Mouse (Mus musculus) neural tube, embryonic 13.5 days (tissue): ENCODE measurements around the gene Pptc7. TPM values are rescaled to one million over a fixed set of nuclear protein-coding genes. Genes with fewer than 3 reads are reported as not detected.
A peak's percentile ranks its signal among the peaks of the same experiment; 100 is the strongest.

ENCODE experiments used
- ATAC-seq: fragments of 200-750 bp; cut with Nextera tagmentation; 2 replicates; pipeline ENCODE4 v1.8.0; 2017; ENCODE audit warnings: low read depth, mild to moderate bottlenecking, moderate TSS enrichment, moderate library complexity
- H3K27ac ChIP-seq: fragments of 300-500 bp; sonication (generic); replicated peaks from 2 replicates; pipeline ENCODE4 v1.5.1; 2015; ENCODE audit warnings: moderate library complexity, mild to moderate bottlenecking, inconsistent platforms
- H3K27me3 ChIP-seq: fragments of 300-500 bp; sonication (generic); 2 replicates; pipeline ENCODE4 v1.6.1; 2015; ENCODE audit warnings: mild to moderate bottlenecking, inconsistent platforms
- H3K36me3 ChIP-seq: fragments of 300-500 bp; sonication (generic); 2 replicates; pipeline ENCODE4 v1.6.1; 2015; ENCODE audit warnings: mild to moderate bottlenecking, inconsistent platforms
- H3K4me1 ChIP-seq: fragments of 300-500 bp; sonication (generic); replicated peaks from 2 replicates; pipeline ENCODE4 v1.6.1; 2015; ENCODE audit warnings: inconsistent platforms
- H3K4me2 ChIP-seq: fragments of 300-500 bp; sonication (generic); 2 replicates; pipeline ENCODE4 v1.6.1; 2015; ENCODE audit warnings: inconsistent platforms, mild to moderate bottlenecking, moderate library complexity
- H3K4me3 ChIP-seq: fragments of 300-500 bp; sonication (generic); 2 replicates; pipeline ENCODE4 v1.5.1; 2015; ENCODE audit warnings: mild to moderate bottlenecking, inconsistent platforms
- H3K9ac ChIP-seq: fragments of 300-500 bp; sonication (generic); 2 replicates; pipeline ENCODE4 v1.6.1; 2015; ENCODE audit warnings: moderate library complexity, mild to moderate bottlenecking, inconsistent platforms
- H3K9me3 ChIP-seq: fragments of 300-500 bp; sonication (generic); 2 replicates; pipeline ENCODE4 v1.6.1; 2016; ENCODE audit warnings: inconsistent platforms
- WGBS: fragments of 180-500 bp; shearing (Covaris S2); methylation state at CpG from one replicate; pipeline ENCODE4 v1.1.7; 2015; 5-methylcytosine and 5-hydroxymethylcytosine counted together
- polyA plus RNA-seq: library from polyadenylated mRNA; unstranded; fragments of >200 nt; fragmentation: Nextera tagmentation; extraction: Ambion mirVana; gene quantifications from 2 replicates; pipeline ENCODE4 v1.2.1, GENCODE M21; 2015

Gene Pptc7
- 8.5 and 8.6 TPM in 2 replicates for polyA plus RNA-seq

- Histone ChIP-seq H3K4me1 (peaks cover 23% of the 10 kb centered on the region), H3K9me3 (no peaks in the 10 kb centered on the region), H3K27me3 (peaks cover 4% of the 10 kb centered on the region; the same call in 1 of the 2 replicates), H3K9ac (peak within 1 kb of the TSS; percentile 94), H3K27ac (peak within 1 kb of the TSS; percentile 90), H3K4me2 (peak within 1 kb of the TSS; percentile 98), H3K36me3 (peaks cover 16% of the 10 kb centered on the region), H3K4me3 (peak within 1 kb of the TSS; percentile 96)
- under 1% methylated on average over 92 of the region's 114 CpGs for WGBS
- peak; percentile 94 for ATAC-seq
These were observed at the start of gene Pptc7 for GRCm38 (mm10) chr5:122284183-122285028. Gene Pptc7, plus strand, starts transcription at chr5:122284365.

- no peaks in the 10 kb centered on the region for H3K36me3 ChIP-seq
- H3K4me1 ChIP-seq = peaks cover 12% of the 10 kb centered on the region
- no peak for ATAC-seq
- H3K27me3 ChIP-seq = no peaks in the 10 kb centered on the region
- H3K9ac ChIP-seq = no peak overlapping the region
- no peak overlapping the region; the same call in 1 of the 2 replicates for H3K27ac ChIP-seq
- H3K4me3 ChIP-seq = no peak overlapping the region
- H3K4me2 ChIP-seq = no peak overlapping the region
- 66% methylated on average over 9 of the region's 9 CpGs for WGBS
- no peaks in the 10 kb centered on the region for H3K9me3 ChIP-seq
These were observed 48.8 kb upstream of the Pptc7 start for GRCm38 (mm10) chr5:122235196-122235836.

GRCm38 (mm10) chr5:122237200-122237599, 47.0 kb upstream of the Pptc7 start:
- no peaks in the 10 kb centered on the region for H3K27me3 ChIP-seq
- 78% methylated on average over 5 of the region's 5 CpGs for WGBS
- peaks cover 15% of the 10 kb centered on the region for H3K36me3 ChIP-seq
- ATAC-seq = no peak
- H3K9me3 ChIP-seq = no peaks in the 10 kb centered on the region
- H3K27ac ChIP-seq = no peak overlapping the region
- H3K4me1 ChIP-seq = peaks cover 12% of the 10 kb centered on the region
- H3K4me2 ChIP-seq = no peak overlapping the region
- no peak overlapping the region for H3K9ac ChIP-seq
- H3K4me3 ChIP-seq = no peak overlapping the region

- no peaks in the 10 kb centered on the region for H3K27me3 ChIP-seq
- H3K27ac ChIP-seq = no peak overlapping the region
- no peak overlapping the region for H3K4me2 ChIP-seq
- H3K4me1 ChIP-seq = peaks cover 22% of the 10 kb centered on the region
- WGBS = 89% methylated on average over 7 of the region's 7 CpGs
- no peak overlapping the region for H3K4me3 ChIP-seq
- no peaks in the 10 kb centered on the region for H3K9me3 ChIP-seq
- ATAC-seq = no peak
- H3K9ac ChIP-seq = no peak overlapping the region
- peaks cover 18% of the 10 kb centered on the region for H3K36me3 ChIP-seq
These were observed 44.5 kb upstream of the Pptc7 start for GRCm38 (mm10) chr5:122239618-122240017.

- Histone ChIP-seq H3K27ac (no peak overlapping the region), H3K36me3 (peaks cover 18% of the 10 kb centered on the region), H3K9me3 (no peaks in the 10 kb centered on the region), H3K4me1 (peaks cover 19% of the 10 kb centered on the region), H3K4me2 (no peak overlapping the region), H3K27me3 (no peaks in the 10 kb centered on the region), H3K9ac (no peak overlapping the region), H3K4me3 (no peak overlapping the region)
- 87% methylated on average over 11 of the region's 11 CpGs for WGBS
- ATAC-seq = no peak
These were observed 43.6 kb upstream of the Pptc7 start for GRCm38 (mm10) chr5:122240521-122240920.

- H3K36me3 ChIP-seq = peaks cover 22% of the 10 kb centered on the region
- H3K4me2 ChIP-seq = no peak overlapping the region
- no peaks in the 10 kb centered on the region for H3K9me3 ChIP-seq
- no peaks in the 10 kb centered on the region for H3K27me3 ChIP-seq
- H3K4me3 ChIP-seq = no peak overlapping the region
- no peak overlapping the region for H3K27ac ChIP-seq
- H3K9ac ChIP-seq = no peak overlapping the region
- no peak for ATAC-seq
- H3K4me1 ChIP-seq = peaks cover 17% of the 10 kb centered on the region
- 52% methylated on average over 1 of the region's 1 CpGs for WGBS
These were observed 43.2 kb upstream of the Pptc7 start for GRCm38 (mm10) chr5:122240989-122241388.

GRCm38 (mm10) chr5:122242521-122243123, 41.5 kb upstream of the Pptc7 start:
- 88% methylated on average over 6 of the region's 6 CpGs for WGBS

GRCm38 (mm10) chr5:122243781-122244523, 40.2 kb upstream of the Pptc7 start:
- no peaks in the 10 kb centered on the region for H3K9me3 ChIP-seq
- H3K4me3 ChIP-seq = no peak overlapping the region
- ATAC-seq = no peak
- H3K27ac ChIP-seq = peak overlapping the region; percentile 65
- no peak overlapping the region for H3K9ac ChIP-seq
- peaks cover 51% of the 10 kb centered on the region for H3K36me3 ChIP-seq
- no peaks in the 10 kb centered on the region for H3K27me3 ChIP-seq
- peaks cover 17% of the 10 kb centered on the region for H3K4me1 ChIP-seq
- no peak overlapping the region for H3K4me2 ChIP-seq
- WGBS = 62% methylated on average over 17 of the region's 17 CpGs

More at GRCm38 (mm10) chr5:122242521-122243123, 41.5 kb upstream of the Pptc7 start:
- Histone ChIP-seq H3K27me3 (no peaks in the 10 kb centered on the region), H3K4me1 (peaks cover 17% of the 10 kb centered on the region), H3K9ac (no peak overlapping the region), H3K4me2 (no peak overlapping the region), H3K36me3 (peaks cover 38% of the 10 kb centered on the region), H3K27ac (no peak overlapping the region), H3K9me3 (no peaks in the 10 kb centered on the region), H3K4me3 (no peak overlapping the region)
- ATAC-seq = no peak

GRCm38 (mm10) chr5:122245186-122245585, 39.0 kb upstream of the Pptc7 start:
- WGBS = 68% methylated on average over 3 of the region's 3 CpGs
- Histone ChIP-seq H3K9me3 (no peaks in the 10 kb centered on the region), H3K4me3 (no peak overlapping the region), H3K36me3 (peaks cover 62% of the 10 kb centered on the region), H3K27ac (no peak overlapping the region), H3K4me2 (no peak overlapping the region), H3K4me1 (peaks cover 17% of the 10 kb centered on the region), H3K9ac (no peak overlapping the region), H3K27me3 (no peaks in the 10 kb centered on the region)
- ATAC-seq = no peak

GRCm38 (mm10) chr5:122246547-122247167, 37.5 kb upstream of the Pptc7 start:
- H3K36me3 ChIP-seq = peaks cover 66% of the 10 kb centered on the region

GRCm38 (mm10) chr5:122247529-122247928, 36.6 kb upstream of the Pptc7 start:
- Histone ChIP-seq H3K4me3 (no peak overlapping the region), H3K27ac (no peak overlapping the region), H3K9ac (no peak overlapping the region), H3K9me3 (no peaks in the 10 kb centered on the region), H3K36me3 (peaks cover 59% of the 10 kb centered on the region), H3K27me3 (no peaks in the 10 kb centered on the region), H3K4me1 (peaks cover 17% of the 10 kb centered on the region), H3K4me2 (no peak overlapping the region)
- no peak for ATAC-seq
- 88% methylated on average over 11 of the region's 11 CpGs for WGBS

More at GRCm38 (mm10) chr5:122246547-122247167, 37.5 kb upstream of the Pptc7 start:
- Histone ChIP-seq H3K4me3 (no peak overlapping the region), H3K9me3 (no peaks in the 10 kb centered on the region), H3K27me3 (no peaks in the 10 kb centered on the region), H3K4me2 (no peak overlapping the region), H3K27ac (no peak overlapping the region), H3K9ac (no peak overlapping the region), H3K4me1 (peaks cover 17% of the 10 kb centered on the region)
- 84% methylated on average over 10 of the region's 10 CpGs for WGBS
- no peak for ATAC-seq
